Comparison of ENCODE assay signal across 8 mouse cellular contexts in genomic region chr13:63356558-63356957, GRCm38 (mm10).
DNase-seq lines count a peak whose midpoint lies in the region; ATAC-seq lines count a peak whose summit lies in the region.

No protein-coding gene starts in this region.

- peak; percentile 91 for ATAC-seq in common myeloid progenitor, adult 5-6 weeks (replicated peaks; ENCODE audit: low read depth, poor library complexity, severe bottlenecking)

- peak; percentile 45 to 89 for DNase-seq in adrenal gland, adult (ENCODE audit: inconsistent age in 2 of 2, low spot score in 1 of 2)
- no peak for DNase-seq in adrenal gland, postnatal 25 days
- peak; percentile 89 for DNase-seq in ZHBTc4 (ENCODE audit: low read depth, low spot score)
- DNase-seq in heart, adult 9 months (ENCODE audit: low spot score in 2 of 2) = peak; percentile 16 to 56
- peak; percentile 56 to 81 for DNase-seq in layer of hippocampus, adult 8-10 months (ENCODE audit: low spot score in 2 of 2)
- peak; percentile 89 for DNase-seq in lung, postnatal 36 days
- peak; percentile 29 for DNase-seq in right cerebral cortex, postnatal 25 days
